Mouse (Mus musculus) liver, embryonic 14.5 days (tissue): ENCODE data around the gene Msl1. TPM values are rescaled to one million over a fixed set of nuclear protein-coding genes. Genes with fewer than 3 reads are reported as not detected.

ENCODE experiments used
- ATAC-seq: fragments of 200-750 bp; cut with Nextera tagmentation; 2 replicates; pipeline ENCODE4 v1.8.0; 2017; ENCODE audit warnings: moderate number of reproducible peaks, mild to moderate bottlenecking, moderate library complexity; ENCODE audit not compliant: insufficient read depth
- DNase-seq, 3 experiments: peaks; one replicate each; pipeline ENCODE4 v3.0.0-alpha.2; 2012 to 2013; ENCODE audit warnings: low read depth in 3 of 3, low spot score in 3 of 3
- H3K27ac ChIP-seq: fragments of 300-500 bp; sonication (generic); 2 replicates; pipeline ENCODE4 v1.5.1; 2014; ENCODE audit warnings: moderate library complexity, mild to moderate bottlenecking, control low read depth, inconsistent platforms
- H3K27me3 ChIP-seq: fragments of 300-500 bp; sonication (generic); 2 replicates; pipeline ENCODE4 v1.6.1; 2014; ENCODE audit warnings: mild to moderate bottlenecking, low read length, moderate library complexity; ENCODE audit not compliant: control insufficient read depth, insufficient read depth
- H3K36me3 ChIP-seq: fragments of 300-500 bp; sonication (generic); replicated peaks from 2 replicates; pipeline ENCODE4 v1.6.1; 2014; ENCODE audit warnings: low read depth; ENCODE audit not compliant: control insufficient read depth, insufficient read depth
- H3K4me1 ChIP-seq, 2 experiments: fragments of 200-500 bp in 1 of 2; fragments of 300-500 bp in 1 of 2; sonication (generic) in 1 of 2; replicated peaks; 2 replicates each; pipeline ENCODE4 v1.6.1; 2012 to 2014; ENCODE audit warnings: antibody characterized with exemption in 1 of 2, inconsistent platforms in 1 of 2, low read length in 1 of 2; ENCODE audit not compliant: control insufficient read depth in 2 of 2, insufficient read depth in 2 of 2
- H3K4me2 ChIP-seq: fragments of 300-500 bp; sonication (generic); 2 replicates; pipeline ENCODE4 v1.6.1; 2014; ENCODE audit warnings: low read depth, mild to moderate bottlenecking, control low read depth, moderate library complexity
- H3K4me3 ChIP-seq, 2 experiments: fragments of 200-500 bp in 1 of 2; fragments of 300-500 bp in 1 of 2; sonication (generic) in 1 of 2; 2 replicates each; pipeline ENCODE4 v1.5.1; 2012 to 2014; ENCODE audit warnings: low read depth in 2 of 2, low read length in 2 of 2, mild to moderate bottlenecking in 2 of 2, control low read depth in 1 of 2, inconsistent platforms in 1 of 2, moderate library complexity in 1 of 2; ENCODE audit not compliant: insufficient read depth in 1 of 2
- H3K9ac ChIP-seq: fragments of 300-500 bp; sonication (generic); replicated peaks from 2 replicates; pipeline ENCODE4 v1.6.1; 2014; ENCODE audit warnings: mild to moderate bottlenecking, control low read depth, moderate library complexity
- H3K9me3 ChIP-seq: fragments of 300-500 bp; sonication (generic); 2 replicates; pipeline ENCODE4 v1.6.1; 2016; ENCODE audit warnings: low read length, mixed read lengths; ENCODE audit not compliant: control insufficient read depth
- CTCF ChIP-seq: IDR thresholded peaks from 2 replicates; pipeline ENCODE4 v1.5.1; 2016; ENCODE audit warnings: antibody characterized with exemption, low read depth, control low read depth
- EP300 ChIP-seq: IDR thresholded peaks from 2 replicates; pipeline ENCODE4 v1.6.1; 2016; ENCODE audit warnings: antibody characterized with exemption, low read depth
- WGBS: fragments of 180-500 bp; shearing (Covaris S2); extraction: QIAGEN DNeasy Blood & Tissue Kit; methylation state at CpG from one replicate; pipeline ENCODE4 v1.1.7; 2014; ENCODE audit not compliant: insufficient replicate concordance; 5-methylcytosine and 5-hydroxymethylcytosine counted together
- polyA plus RNA-seq, 2 experiments: library from polyadenylated mRNA; depleted of rRNA in 1 of 2; stranded (reverse) in 1 of 2; unstranded in 1 of 2; fragments of >200 nt; fragmentation: Nextera tagmentation in 1 of 2; extraction: Ambion mirVana in 1 of 2; gene quantifications; 2 replicates each; pipeline versions ENCODE4 v1.2.1 to v1.2.3; 2012 to 2014

Msl1 gene
- 11.5 and 15.8 TPM in 2 replicates for polyA plus RNA-seq (2012; rRNA removed)
- 4.5 and 4.9 TPM in 2 replicates for polyA plus RNA-seq (2014; fragmentation: Nextera tagmentation; extraction: Ambion mirVana)

GRCm38 (mm10) chr11:98795015-98795713 lies at the start of gene Msl1:
Msl1 (plus strand) TSS chr11:98795516.
- Histone ChIP-seq H3K9ac (peak within 1 kb of the TSS; percentile 98), H3K4me2 (peak within 1 kb of the TSS; percentile 95), H3K9me3 (no peaks in the 10 kb centered on the region), H3K36me3 (peaks cover 18% of the 10 kb centered on the region), H3K27ac (peak within 1 kb of the TSS; percentile 79), H3K27me3 (no peaks in the 10 kb centered on the region), H3K4me1 (peaks cover 15 to 24% of the 10 kb centered on the region in 2 experiments), H3K4me3 (peak within 1 kb of the TSS; percentile 85 to 99)
- TF ChIP-seq CTCF (no peak), EP300 (no peak)
- DNase-seq (peak; percentile 65 to 72 (median 69)), ATAC-seq (peak; percentile 78)
- WGBS = under 1% methylated on average over 78 of the region's 89 CpGs

DNA sequence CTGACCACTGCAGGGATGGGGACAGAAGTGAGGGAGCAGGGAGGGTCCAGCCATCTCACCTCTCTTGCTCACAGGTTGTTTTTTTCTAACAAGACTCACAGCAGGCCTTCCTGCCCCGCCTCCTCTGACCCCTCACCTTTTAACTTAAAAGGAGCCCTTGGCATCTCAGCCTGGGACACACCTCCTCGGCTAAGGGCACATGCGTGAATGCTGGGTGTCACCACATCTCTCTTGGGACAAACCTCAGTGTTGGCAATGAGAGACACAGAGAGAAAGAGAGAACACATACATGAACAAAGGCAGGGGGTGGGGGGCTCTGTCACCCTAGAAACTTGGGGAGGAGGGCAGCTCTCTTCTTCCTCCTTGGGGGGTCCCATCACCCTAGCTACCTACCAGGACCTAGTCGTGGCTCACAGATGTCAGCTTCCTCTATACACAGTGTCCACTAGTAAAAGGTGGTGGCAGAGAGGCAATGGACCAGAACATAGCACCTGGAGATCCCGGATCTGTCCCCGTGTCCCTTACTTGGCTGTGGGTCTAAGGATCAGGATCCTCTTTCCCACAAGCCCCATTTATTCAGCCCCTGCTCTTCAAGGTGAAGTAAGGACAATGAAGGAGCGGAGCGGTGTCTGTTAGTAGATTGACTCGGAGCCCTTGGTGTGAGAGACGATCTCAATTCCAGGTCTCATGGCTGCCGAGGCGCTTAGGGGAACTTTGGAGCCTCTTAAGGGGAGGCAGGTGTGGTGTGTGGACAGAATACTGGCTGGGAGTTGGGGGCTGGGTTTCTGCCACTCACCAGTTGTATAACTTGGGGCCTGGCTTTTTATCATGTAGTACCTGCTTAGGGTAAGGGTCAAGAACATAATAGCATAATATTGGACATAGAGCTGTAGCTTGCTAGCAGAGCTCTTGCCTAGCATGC lies 49.1 kb upstream of the Msl1 start:
- H3K36me3 ChIP-seq = no peaks in the 10 kb centered on the region
- H3K9ac ChIP-seq = peak overlapping the region; percentile 19
- no peaks in the 10 kb centered on the region for H3K27me3 ChIP-seq
- H3K9me3 ChIP-seq = no peaks in the 10 kb centered on the region
- peak overlapping the region; percentile 45 for H3K27ac ChIP-seq
- DNase-seq (no peak), ATAC-seq (no peak)
- H3K4me3 ChIP-seq = no peak overlapping the region
- H3K4me2 ChIP-seq = peak overlapping the region; percentile 66
- TF ChIP-seq CTCF = no peak
- no peak for TF ChIP-seq EP300
- peaks cover 60 to 80% of the 10 kb centered on the region in 2 experiments for H3K4me1 ChIP-seq
- 60% methylated on average over 12 of the region's 12 CpGs for WGBS

GRCm38 (mm10) chr11:98746855-98747693 lies 48.2 kb upstream of the Msl1 start:
- 4% methylated on average over 19 of the region's 19 CpGs for WGBS
- DNase-seq = no peak
- Histone ChIP-seq H3K27ac (peak overlapping the region; percentile 45), H3K4me1 (peaks cover 69 to 87% of the 10 kb centered on the region in 2 experiments), H3K36me3 (no peaks in the 10 kb centered on the region), H3K27me3 (no peaks in the 10 kb centered on the region), H3K4me3 (peak overlapping the region; percentile 17 to 42; a peak in 2 of 4 replicates), H3K9ac (peak overlapping the region; percentile 31), H3K4me2 (peak overlapping the region; percentile 66), H3K9me3 (no peaks in the 10 kb centered on the region)
- TF ChIP-seq EP300 = no peak
- TF ChIP-seq CTCF = no peak
- peak; percentile 55 for ATAC-seq

- DNase-seq (no peak), ATAC-seq (no peak)
- Histone ChIP-seq H3K27ac (peak overlapping the region; percentile 6), H3K4me1 (peaks cover 72 to 92% of the 10 kb centered on the region in 2 experiments), H3K27me3 (no peaks in the 10 kb centered on the region), H3K9me3 (no peaks in the 10 kb centered on the region), H3K9ac (0 out of 2 replicates have a peak overlapping the region, but pooled peaks have one; percentile 27), H3K4me3 (no peak overlapping the region), H3K36me3 (no peaks in the 10 kb centered on the region), H3K4me2 (peak overlapping the region; percentile 33)
- TF ChIP-seq EP300 (no peak), CTCF (no peak)
- 28% methylated on average over 6 of the region's 6 CpGs for WGBS
These were observed 47.4 kb upstream of the Msl1 start for GRCm38 (mm10) chr11:98747804-98748505.
